In the genomic region with DNA sequence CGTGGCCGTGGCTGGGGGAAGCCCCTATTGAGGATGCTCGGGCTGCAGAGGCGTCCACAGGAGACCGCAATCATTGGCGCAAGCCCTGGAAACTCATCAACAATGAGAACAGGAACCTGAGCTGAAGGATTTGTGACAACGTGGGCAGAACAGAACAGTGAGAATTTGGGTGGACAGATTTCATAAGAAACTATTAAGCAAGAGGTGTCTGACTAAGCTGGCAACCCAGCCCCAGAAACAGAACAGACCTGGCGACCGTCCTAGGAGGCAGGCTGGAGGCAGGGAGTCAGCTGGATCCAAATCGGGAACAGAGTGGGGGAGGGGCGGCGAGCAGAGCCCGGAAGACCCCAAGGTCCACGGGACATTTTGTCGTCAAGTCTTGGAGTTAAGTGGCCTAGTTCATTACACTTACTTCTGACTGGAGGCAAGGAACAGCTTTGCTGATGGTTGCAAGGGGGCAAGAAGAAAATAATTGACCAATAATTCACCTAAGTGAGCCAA, we compare ENCODE assay signal across 8 mouse cellular contexts. TPM values are rescaled to one million over a fixed set of nuclear protein-coding genes. Genes with fewer than 3 reads are reported as not detected.
DNase-seq lines count a peak whose midpoint lies in the region; ATAC-seq and TF ChIP-seq lines count a peak whose summit lies in the region.

No protein-coding gene starts in this region.

- 7% methylated on average over 15 of the region's 15 CpGs for WGBS in cerebellum, adult 2 months
- whole genome bisulfite sequencing in hindbrain, embryonic 12.5 days = 1% methylated on average over 15 of the region's 15 CpGs
- WGBS in limb, embryonic 10.5 days = 2% methylated on average over 15 of the region's 15 CpGs
- WGBS in midbrain, embryonic 10.5 days = 2% methylated on average over 15 of the region's 15 CpGs

- no peaks in the 10 kb centered on the region for H3K9me3 ChIP-seq in hindbrain, embryonic 12.5 days (replicated peaks)
- H3K9me3 ChIP-seq in limb, embryonic 10.5 days (replicated peaks) = no peaks in the 10 kb centered on the region
- H3K9me3 ChIP-seq in midbrain, embryonic 10.5 days (replicated peaks) = no peaks in the 10 kb centered on the region

- H3K27ac ChIP-seq in cerebellum, adult 2 months (ENCODE audit: insufficient read depth, low read length) = no peak overlapping the region
- H3K27ac ChIP-seq in bone marrow macrophage, adult 2 months (ENCODE audit: insufficient read depth, low read depth, low read length) = peak overlapping the region; percentile 14; the same call in 1 of the 2 replicates
- H3K27ac ChIP-seq in gastrocnemius, adult 2 months = no peak overlapping the region
- H3K27ac ChIP-seq in hindbrain, embryonic 12.5 days = no peak overlapping the region
- H3K27ac ChIP-seq in limb, embryonic 10.5 days = no peak overlapping the region
- H3K27ac ChIP-seq in midbrain, embryonic 10.5 days (replicated peaks) = 0 out of 2 replicates have a peak overlapping the region, but pooled peaks have one; percentile 17

- no peak for ATAC-seq in hindbrain, embryonic 12.5 days (ENCODE audit: low FRiP score)

- no peaks in the 10 kb centered on the region for H3K36me3 ChIP-seq in hindbrain, embryonic 12.5 days
- no peaks in the 10 kb centered on the region for H3K36me3 ChIP-seq in limb, embryonic 10.5 days
- H3K36me3 ChIP-seq in midbrain, embryonic 10.5 days = no peaks in the 10 kb centered on the region

- TF ChIP-seq CTCF in cerebellum, adult 2 months (IDR thresholded peaks at IDR 0.05; ENCODE audit: borderline replicate concordance, insufficient read depth, low read depth, low read length) = no peak
- no peak for TF ChIP-seq CTCF in bone marrow macrophage, adult 2 months (IDR thresholded peaks at IDR 0.05; ENCODE audit: low read depth, low read length)
- TF ChIP-seq CTCF in gastrocnemius, adult 2 months (IDR thresholded peaks at IDR 0.05) = no peak

- TF ChIP-seq POLR2A in cerebellum, adult 2 months (IDR thresholded peaks at IDR 0.05; ENCODE audit: borderline replicate concordance, insufficient read depth, low read length) = no peak
- TF ChIP-seq POLR2A in bone marrow macrophage, adult 2 months (IDR thresholded peaks at IDR 0.05; ENCODE audit: borderline replicate concordance, low read depth, low read length) = no peak

- H3K4me3 ChIP-seq in cerebellum, adult 2 months (replicated peaks; ENCODE audit: insufficient read depth, low read depth, low read length) = no peak overlapping the region
- H3K4me3 ChIP-seq in bone marrow macrophage, adult 2 months (ENCODE audit: insufficient read depth, low read length) = peak overlapping the region; percentile 27
- H3K4me3 ChIP-seq in gastrocnemius, adult 2 months = peak overlapping the region; percentile 47
- H3K4me3 ChIP-seq in hindbrain, embryonic 12.5 days = peak overlapping the region; percentile 5; the same call in 1 of the 2 replicates
- peak overlapping the region; percentile 38 for H3K4me3 ChIP-seq in limb, embryonic 10.5 days
- peak overlapping the region; percentile 45 for H3K4me3 ChIP-seq in midbrain, embryonic 10.5 days

- peak; percentile 15 to 26 for DNase-seq in cerebellum, adult 2 months
- no peak for DNase-seq in cerebellum, adult 8-10 months
- peak; percentile 80 for DNase-seq in gastrocnemius, adult 2 months
- peak; percentile 72 for DNase-seq in limb, embryonic 10.5 days (ENCODE audit: low spot score)
- peak; percentile 62 for DNase-seq in midbrain, embryonic 10.5 days (ENCODE audit: low spot score)
- DNase-seq in yolk sac, embryonic 10.5 days (ENCODE audit: low spot score) = no peak

- peaks cover 2% of the 10 kb centered on the region; the same call in 1 of the 2 replicates for H3K4me1 ChIP-seq in cerebellum, adult 2 months (ENCODE audit: control insufficient read depth, insufficient read depth, low read length)
- peaks cover 20% of the 10 kb centered on the region for H3K4me1 ChIP-seq in bone marrow macrophage, adult 2 months (ENCODE audit: control insufficient read depth, insufficient read depth, low read length)
- peaks cover 23% of the 10 kb centered on the region for H3K4me1 ChIP-seq in hindbrain, embryonic 12.5 days
- H3K4me1 ChIP-seq in limb, embryonic 10.5 days = peaks cover 42% of the 10 kb centered on the region
- peaks cover 40% of the 10 kb centered on the region for H3K4me1 ChIP-seq in midbrain, embryonic 10.5 days

- intact Hi-C loops in gastrocnemius, adult 2 months (cut with DNase I) = no loop called here

- peak overlapping the region; percentile 44 for H3K4me2 ChIP-seq in hindbrain, embryonic 12.5 days (replicated peaks)

- H3K9ac ChIP-seq in hindbrain, embryonic 12.5 days = 0 out of 2 replicates have a peak overlapping the region, but pooled peaks have one; percentile 20

- no peaks in the 10 kb centered on the region; the same call in 1 of the 2 replicates for H3K27me3 ChIP-seq in cerebellum, adult 2 months (ENCODE audit: control insufficient read depth, insufficient read depth, low read length)
- peaks cover 50% of the 10 kb centered on the region for H3K27me3 ChIP-seq in hindbrain, embryonic 12.5 days
- H3K27me3 ChIP-seq in limb, embryonic 10.5 days (ENCODE audit: low read depth, poor library complexity, severe bottlenecking) = peaks cover 60% of the 10 kb centered on the region
- peaks cover 74% of the 10 kb centered on the region for H3K27me3 ChIP-seq in midbrain, embryonic 10.5 days (ENCODE audit: low read depth, poor library complexity, severe bottlenecking)

RNA-seq across cellular contexts. Expression of a gene that starts 22.3 kb away (rescaled TPM):
- 21.4 and 24.7 TPM in 2 replicates for polyA plus RNA-seq in cerebellum, adult 2 months (2012; rRNA removed)
- polyA plus RNA-seq in bone marrow macrophage, adult 2 months (2012; ENCODE audit: insufficient read depth, insufficient read length, missing spikeins) = 0.19 and 0.21 TPM in 2 replicates
- 10 to 100 TPM; 32.7 to 42.2 TPM for total RNA-seq in gastrocnemius, adult 2 months (2021)
- polyA plus RNA-seq in hindbrain, embryonic 12.5 days (2016; fragmentation: Nextera tagmentation; extraction: Ambion mirVana) = 12.2 and 14.6 TPM in 2 replicates
- 11.8 and 12.1 TPM in 2 replicates for polyA plus RNA-seq in limb, embryonic 10.5 days (2016; fragmentation: Nextera tagmentation; extraction: Ambion mirVana)
- 10.5 and 11.1 TPM in 2 replicates for polyA plus RNA-seq in midbrain, embryonic 10.5 days (2016; fragmentation: Nextera tagmentation; extraction: Ambion mirVana)

Comparison
In these comparisons a context has a peak if more than half of its experiments do, and no peak if none do; other contexts are left out.
1. DNase-seq: peak in cerebellum, adult 2 months (2 of 2), gastrocnemius, adult 2 months (single experiment), limb, embryonic 10.5 days (single experiment) and midbrain, embryonic 10.5 days (single experiment); none in cerebellum, adult 8-10 months (single experiment) and yolk sac, embryonic 10.5 days (single experiment).
2. H3K27ac ChIP-seq: peak in bone marrow macrophage, adult 2 months (single experiment) and midbrain, embryonic 10.5 days (single experiment); none in cerebellum, adult 2 months (single experiment), gastrocnemius, adult 2 months (single experiment), hindbrain, embryonic 12.5 days (single experiment) and limb, embryonic 10.5 days (single experiment).